Mouse (Mus musculus) limb, embryonic 11.5 days (tissue): ENCODE results near the gene Tpd52l2. TPM values are rescaled to one million over a fixed set of nuclear protein-coding genes. Genes with fewer than 3 reads are reported as not detected.

Experiments
- ATAC-seq: fragments of 200-750 bp; cut with Nextera tagmentation; 2 replicates; pipeline ENCODE4 v1.8.0; 2017; ENCODE audit warnings: low read depth; ENCODE audit not compliant: insufficient number of reproducible peaks, low FRiP score, low TSS enrichment
- DNase-seq: peaks from one replicate; pipeline ENCODE4 v3.0.0-alpha.2; 2015; ENCODE audit warnings: low spot score
- H3K27ac ChIP-seq: fragments of 300-500 bp; sonication (generic); replicated peaks from 2 replicates; pipeline ENCODE4 v1.5.1; 2014; ENCODE audit warnings: low read depth, mild to moderate bottlenecking, low read length
- H3K27me3 ChIP-seq: fragments of 300-500 bp; sonication (generic); 2 replicates; pipeline ENCODE4 v1.6.1; 2014; ENCODE audit warnings: mild to moderate bottlenecking, low read length, mixed read lengths; ENCODE audit not compliant: control insufficient read depth, insufficient read depth
- H3K36me3 ChIP-seq: fragments of 300-500 bp; sonication (generic); 2 replicates; pipeline ENCODE4 v1.6.1; 2014; ENCODE audit warnings: mild to moderate bottlenecking, low read length, moderate library complexity, mixed read lengths; ENCODE audit not compliant: control insufficient read depth, insufficient read depth
- H3K4me1 ChIP-seq: fragments of 300-500 bp; sonication (generic); 2 replicates; pipeline ENCODE4 v1.6.1; 2014; ENCODE audit warnings: low read length, mixed read lengths; ENCODE audit not compliant: control insufficient read depth, insufficient read depth
- H3K4me2 ChIP-seq: fragments of 300-500 bp; sonication (generic); 2 replicates; pipeline ENCODE4 v1.6.1; 2014; ENCODE audit warnings: low read depth, mild to moderate bottlenecking, moderate library complexity; ENCODE audit not compliant: severe bottlenecking
- H3K4me3 ChIP-seq: fragments of 300-500 bp; sonication (generic); 2 replicates; pipeline ENCODE4 v1.5.1; 2014; ENCODE audit warnings: low read depth, low read length
- H3K9ac ChIP-seq: fragments of 300-500 bp; sonication (generic); 2 replicates; pipeline ENCODE4 v1.6.1; 2014; ENCODE audit warnings: mild to moderate bottlenecking, low read length
- H3K9me3 ChIP-seq: fragments of 300-500 bp; sonication (generic); 2 replicates; pipeline ENCODE4 v1.6.1; 2016; ENCODE audit warnings: low read length; ENCODE audit not compliant: control insufficient read depth
- WGBS: fragments of 180-500 bp; shearing (Covaris S2); extraction: QIAGEN DNeasy Blood & Tissue Kit; methylation state at CpG from one replicate; pipeline ENCODE4 v1.1.7; 2014; 5-methylcytosine and 5-hydroxymethylcytosine counted together
- polyA plus RNA-seq: library from polyadenylated mRNA; unstranded; fragments of >200 nt; fragmentation: Nextera tagmentation; extraction: Ambion mirVana; gene quantifications from 2 replicates; pipeline ENCODE4 v1.2.1, GENCODE M21; 2014

Tpd52l2 gene
- polyA plus RNA-seq, 1 experiment from 2014 or later, result 165 TPM

- no peaks in the 10 kb centered on the region for H3K36me3 ChIP-seq
- no peaks in the 10 kb centered on the region for H3K9me3 ChIP-seq
- no peak overlapping the region for H3K27ac ChIP-seq
- H3K9ac ChIP-seq, result peak overlapping the region; percentile 50
- 0 out of 2 replicates have a peak, but pooled peaks cover 2% of the 10 kb centered on the region for H3K27me3 ChIP-seq
- ATAC-seq, result peak; percentile 64
- H3K4me1 ChIP-seq, result 0 out of 2 replicates have a peak, but pooled peaks cover 2% of the 10 kb centered on the region
- WGBS, result under 1% methylated on average over 71 of the region's 71 CpGs
- H3K4me3 ChIP-seq, result peak overlapping the region; percentile 83
- H3K4me2 ChIP-seq, result peak overlapping the region; percentile 83
- peak; percentile 68 for DNase-seq
Observed at GRCm38 (mm10) chr2:181459673-181460621, 37.0 kb upstream of the Tpd52l2 start.

- Histone ChIP-seq H3K4me3 (no peak overlapping the region), H3K4me1 (0 out of 2 replicates have a peak, but pooled peaks cover 2% of the 10 kb centered on the region), H3K36me3 (no peaks in the 10 kb centered on the region), H3K9me3 (no peaks in the 10 kb centered on the region), H3K9ac (no peak overlapping the region), H3K27me3 (0 out of 2 replicates have a peak, but pooled peaks cover 2% of the 10 kb centered on the region), H3K4me2 (no peak overlapping the region), H3K27ac (no peak overlapping the region)
- WGBS, result 94% methylated on average over 1 of the region's 1 CpGs
- DNase-seq (no peak), ATAC-seq (no peak)
Observed at GRCm38 (mm10) chr2:181461536-181462100, 35.3 kb upstream of the Tpd52l2 start.

GRCm38 (mm10) chr2:181462604-181463003, 34.3 kb upstream of the Tpd52l2 start:
- no peak overlapping the region for H3K4me2 ChIP-seq
- H3K27ac ChIP-seq, result no peak overlapping the region
- H3K27me3 ChIP-seq, result 0 out of 2 replicates have a peak, but pooled peaks cover 2% of the 10 kb centered on the region
- H3K9ac ChIP-seq, result no peak overlapping the region
- 86% methylated on average over 1 of the region's 1 CpGs for WGBS
- DNase-seq, result no peak
- no peaks in the 10 kb centered on the region for H3K36me3 ChIP-seq
- no peak for ATAC-seq
- H3K9me3 ChIP-seq, result no peaks in the 10 kb centered on the region
- 0 out of 2 replicates have a peak, but pooled peaks cover 2% of the 10 kb centered on the region for H3K4me1 ChIP-seq
- no peak overlapping the region for H3K4me3 ChIP-seq

- 0 out of 2 replicates have a peak, but pooled peaks cover 2% of the 10 kb centered on the region for H3K27me3 ChIP-seq
- H3K27ac ChIP-seq, result no peak overlapping the region
- 41% methylated on average over 7 of the region's 7 CpGs for WGBS
Observed at GRCm38 (mm10) chr2:181463008-181463738, 33.8 kb upstream of the Tpd52l2 start.

GRCm38 (mm10) chr2:181465423-181465822, 31.5 kb upstream of the Tpd52l2 start:
- Histone ChIP-seq H3K4me1 (no peaks in the 10 kb centered on the region), H3K9ac (no peak overlapping the region), H3K4me3 (no peak overlapping the region), H3K36me3 (no peaks in the 10 kb centered on the region), H3K9me3 (no peaks in the 10 kb centered on the region), H3K27me3 (0 out of 2 replicates have a peak, but pooled peaks cover 2% of the 10 kb centered on the region), H3K27ac (no peak overlapping the region), H3K4me2 (no peak overlapping the region)
- WGBS, result 47% methylated on average over 3 of the region's 3 CpGs
- DNase-seq (no peak), ATAC-seq (no peak)

More at GRCm38 (mm10) chr2:181463008-181463738, 33.8 kb upstream of the Tpd52l2 start:
- H3K4me3 ChIP-seq, result no peak overlapping the region
- no peaks in the 10 kb centered on the region for H3K36me3 ChIP-seq
- no peaks in the 10 kb centered on the region for H3K9me3 ChIP-seq
- ATAC-seq (no peak), DNase-seq (no peak)
- no peak overlapping the region for H3K4me2 ChIP-seq
- 0 out of 2 replicates have a peak, but pooled peaks cover 2% of the 10 kb centered on the region for H3K4me1 ChIP-seq
- no peak overlapping the region for H3K9ac ChIP-seq

GRCm38 (mm10) chr2:181470285-181470684, 26.7 kb upstream of the Tpd52l2 start:
- H3K36me3 ChIP-seq, result no peaks in the 10 kb centered on the region
- no peak overlapping the region for H3K27ac ChIP-seq
- ATAC-seq (no peak), DNase-seq (no peak)
- H3K4me2 ChIP-seq, result no peak overlapping the region
- no peak overlapping the region for H3K4me3 ChIP-seq
- H3K4me1 ChIP-seq, result no peaks in the 10 kb centered on the region
- no peaks in the 10 kb centered on the region for H3K27me3 ChIP-seq
- WGBS, result 77% methylated on average over 2 of the region's 2 CpGs
- H3K9me3 ChIP-seq, result no peaks in the 10 kb centered on the region
- no peak overlapping the region for H3K9ac ChIP-seq

GRCm38 (mm10) chr2:181471246-181471645, 25.7 kb upstream of the Tpd52l2 start:
- WGBS, result 48% methylated on average over 5 of the region's 5 CpGs
- H3K4me3 ChIP-seq, result no peak overlapping the region
- H3K27me3 ChIP-seq, result no peaks in the 10 kb centered on the region
- DNase-seq (no peak), ATAC-seq (no peak)
- no peaks in the 10 kb centered on the region for H3K9me3 ChIP-seq
- H3K4me2 ChIP-seq, result no peak overlapping the region
- no peak overlapping the region for H3K27ac ChIP-seq
- H3K36me3 ChIP-seq, result no peaks in the 10 kb centered on the region
- H3K9ac ChIP-seq, result no peak overlapping the region
- H3K4me1 ChIP-seq, result no peaks in the 10 kb centered on the region

GRCm38 (mm10) chr2:181472256-181472827, 24.6 kb upstream of the Tpd52l2 start:
- Histone ChIP-seq H3K36me3 (no peaks in the 10 kb centered on the region), H3K27me3 (no peaks in the 10 kb centered on the region), H3K4me3 (no peak overlapping the region), H3K27ac (no peak overlapping the region), H3K4me1 (no peaks in the 10 kb centered on the region), H3K9ac (no peak overlapping the region), H3K4me2 (no peak overlapping the region), H3K9me3 (no peaks in the 10 kb centered on the region)
- ATAC-seq (no peak), DNase-seq (no peak)
- 94% methylated on average over 1 of the region's 1 CpGs for WGBS
